ENCODE assay signal across 15 mouse cellular contexts in the genomic region with DNA sequence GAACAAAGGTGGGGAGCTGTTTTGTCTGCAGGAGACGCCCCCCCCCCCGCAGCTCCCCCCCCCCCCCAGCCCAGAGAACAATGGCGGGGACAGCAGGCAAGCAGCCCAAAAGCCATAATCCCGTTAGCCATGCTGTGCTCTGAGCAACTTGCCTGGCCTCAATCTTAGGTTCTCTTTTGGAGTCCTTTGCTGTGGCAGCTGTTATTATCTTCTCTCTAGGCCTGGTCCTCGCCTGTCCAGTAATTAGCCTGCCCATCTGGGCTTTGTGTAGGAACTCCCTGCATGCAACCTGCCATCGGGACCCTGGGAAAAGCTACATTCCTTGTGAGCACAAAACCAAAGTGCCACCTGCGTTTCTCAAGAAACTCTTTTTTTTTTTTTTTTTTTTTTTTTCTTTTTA. TPM values are rescaled to one million over a fixed set of nuclear protein-coding genes. Genes with fewer than 3 reads are reported as not detected.
DNase-seq lines count a peak whose midpoint lies in the region; ATAC-seq and TF ChIP-seq lines count a peak whose summit lies in the region.
"Had no signal": no experiment of that assay in that cellular context is flagged by ENCODE, and none has a peak within 500 bp of the region (broad histone marks: within the 10 kb centered on the region; RNA-seq: fewer than 3 reads in every experiment).

No protein-coding gene starts in this region.

- H3K4me1 ChIP-seq in hindbrain, embryonic 15.5 days (replicated peaks): peaks cover 24% of the 10 kb centered on the region
- H3K4me1 ChIP-seq in hindbrain, embryonic 14.5 days (replicated peaks; ENCODE audit: control insufficient read depth, insufficient read depth, low read length): peaks cover 10% of the 10 kb centered on the region; the same call in 1 of the 2 replicates
- peaks cover 2% of the 10 kb centered on the region; the same call in 1 of the 2 replicates for H3K4me1 ChIP-seq in embryonic facial prominence, embryonic 11.5 days (ENCODE audit: control insufficient read depth, insufficient read depth, low read length)
- peaks cover 44% of the 10 kb centered on the region for H3K4me1 ChIP-seq in midbrain, embryonic 12.5 days

- no peaks in the 10 kb centered on the region for H3K9me3 ChIP-seq in hindbrain, embryonic 15.5 days
- no peaks in the 10 kb centered on the region for H3K9me3 ChIP-seq in hindbrain, embryonic 14.5 days (ENCODE audit: control insufficient read depth, low read length)
- H3K9me3 ChIP-seq in embryonic facial prominence, embryonic 11.5 days (replicated peaks; ENCODE audit: control insufficient read depth, low read length): no peaks in the 10 kb centered on the region
- H3K9me3 ChIP-seq in midbrain, embryonic 12.5 days: no peaks in the 10 kb centered on the region
- H3K9me3 ChIP-seq: G1E had no signal

- no peak for DNase-seq in hindbrain, embryonic 14.5 days (ENCODE audit: low spot score)
- peak; percentile 84 for DNase-seq in brain, embryonic 14.5 days (ENCODE audit: low read depth)
- DNase-seq in embryonic facial prominence, embryonic 11.5 days (ENCODE audit: low spot score): peak; percentile 47
- DNase-seq in layer of hippocampus, postnatal 14 days (ENCODE audit: low spot score in 2 of 2): no peak
- no peak for DNase-seq in heart, postnatal 25 days (ENCODE audit: low spot score)
- no peak for DNase-seq in layer of hippocampus, adult 2 months (ENCODE audit: low spot score in 2 of 2)
- DNase-seq: adrenal gland, postnatal 10 days; cerebellum, adult 9-11 months; kidney, postnatal 10 days had no signal

- H3K4me2 ChIP-seq in hindbrain, embryonic 15.5 days: no peak overlapping the region
- H3K4me2 ChIP-seq in hindbrain, embryonic 14.5 days (replicated peaks): no peak overlapping the region
- H3K4me2 ChIP-seq in embryonic facial prominence, embryonic 11.5 days (ENCODE audit: low read depth, low read length): no peak overlapping the region
- H3K4me2 ChIP-seq in midbrain, embryonic 12.5 days (replicated peaks): no peak overlapping the region

- H3K4me3 ChIP-seq in hindbrain, embryonic 15.5 days: no peak overlapping the region
- no peak overlapping the region for H3K4me3 ChIP-seq in hindbrain, embryonic 14.5 days (replicated peaks; ENCODE audit: low read length)
- no peak overlapping the region for H3K4me3 ChIP-seq in embryonic facial prominence, embryonic 11.5 days (ENCODE audit: low read depth, low read length)
- no peak overlapping the region for H3K4me3 ChIP-seq in midbrain, embryonic 12.5 days
- H3K4me3 ChIP-seq in layer of hippocampus, adult 2 months: no peak overlapping the region

- peaks cover 13% of the 10 kb centered on the region; the same call in 1 of the 2 replicates for H3K27me3 ChIP-seq in hindbrain, embryonic 15.5 days
- H3K27me3 ChIP-seq in hindbrain, embryonic 14.5 days (ENCODE audit: control insufficient read depth, insufficient read depth, low read length): no peaks in the 10 kb centered on the region
- no peaks in the 10 kb centered on the region; the same call in 1 of the 2 replicates for H3K27me3 ChIP-seq in embryonic facial prominence, embryonic 11.5 days (ENCODE audit: control insufficient read depth, insufficient read depth, low read length)
- H3K27me3 ChIP-seq in midbrain, embryonic 12.5 days: peaks cover 60% of the 10 kb centered on the region

- 1% methylated on average over 6 of the region's 7 CpGs for WGBS in hindbrain, embryonic 15.5 days
- 5% methylated on average over 7 of the region's 7 CpGs for WGBS in hindbrain, embryonic 14.5 days
- WGBS in embryonic facial prominence, embryonic 11.5 days: 6% methylated on average over 5 of the region's 7 CpGs
- 4% methylated on average over 6 of the region's 7 CpGs for WGBS in midbrain, embryonic 12.5 days

- no peaks in the 10 kb centered on the region for H3K36me3 ChIP-seq in hindbrain, embryonic 15.5 days
- H3K36me3 ChIP-seq in hindbrain, embryonic 14.5 days (replicated peaks; ENCODE audit: control insufficient read depth, insufficient read depth): no peaks in the 10 kb centered on the region
- no peaks in the 10 kb centered on the region for H3K36me3 ChIP-seq in embryonic facial prominence, embryonic 11.5 days (replicated peaks; ENCODE audit: control insufficient read depth, insufficient read depth, low read depth, low read length)
- H3K36me3 ChIP-seq in midbrain, embryonic 12.5 days: no peaks in the 10 kb centered on the region
- H3K36me3 ChIP-seq: G1E had no signal

- TF ChIP-seq POLR2A in brain, embryonic 14.5 days (IDR thresholded peaks at IDR 0.05; ENCODE audit: borderline replicate concordance, extremely low read depth, insufficient read depth, insufficient read length, poor library complexity, severe bottlenecking): no peak

- intact Hi-C loops in heart, postnatal 25 days (cut with DNase I): no loop called here

- no peak overlapping the region for H3K9ac ChIP-seq in hindbrain, embryonic 15.5 days
- no peak overlapping the region for H3K9ac ChIP-seq in hindbrain, embryonic 14.5 days
- H3K9ac ChIP-seq in embryonic facial prominence, embryonic 11.5 days (replicated peaks; ENCODE audit: low read length): no peak overlapping the region
- no peak overlapping the region for H3K9ac ChIP-seq in midbrain, embryonic 12.5 days (replicated peaks)

- ATAC-seq in hindbrain, embryonic 15.5 days (ENCODE audit: low FRiP score, low read depth): 0 out of 2 replicates have a peak, but pooled peaks have one; percentile 34
- ATAC-seq in hindbrain, embryonic 14.5 days (ENCODE audit: low FRiP score): no peak
- ATAC-seq in embryonic facial prominence, embryonic 11.5 days (replicated peaks; ENCODE audit: insufficient number of reproducible peaks, low FRiP score, low TSS enrichment, low read depth): no peak
- peak; percentile 80 for ATAC-seq in midbrain, embryonic 12.5 days (ENCODE audit: low FRiP score, low read depth)

- no peak overlapping the region for H3K27ac ChIP-seq in hindbrain, embryonic 15.5 days (replicated peaks)
- no peak overlapping the region for H3K27ac ChIP-seq in hindbrain, embryonic 14.5 days
- H3K27ac ChIP-seq in embryonic facial prominence, embryonic 11.5 days (replicated peaks; ENCODE audit: low read depth, low read length): no peak overlapping the region
- H3K27ac ChIP-seq in midbrain, embryonic 12.5 days (replicated peaks): peak overlapping the region; percentile 65
- no peak overlapping the region for H3K27ac ChIP-seq in layer of hippocampus, adult 2 months

- no peak for TF ChIP-seq CTCF in brain, embryonic 14.5 days (IDR thresholded peaks at IDR 0.05; ENCODE audit: borderline replicate concordance, extremely low read depth, insufficient read depth, insufficient read length)
- TF ChIP-seq CTCF in layer of hippocampus, adult 2 months (conservative IDR thresholded peaks at IDR 0.05): no peak

RNA-seq across cellular contexts. Expression of a gene that starts 29.1 kb away (rescaled TPM):
- polyA plus RNA-seq in hindbrain, embryonic 15.5 days (2015; fragmentation: Nextera tagmentation; extraction: Ambion mirVana): 8.1 and 9.6 TPM in 2 replicates
- 7.2 and 11.0 TPM in 2 replicates for polyA plus RNA-seq in hindbrain, embryonic 14.5 days (2014; fragmentation: Nextera tagmentation; extraction: Ambion mirVana)
- 16.7 and 27.1 TPM in 2 replicates for polyA plus RNA-seq in brain, embryonic 14.5 days (2012; rRNA removed)
- 2.6 and 3.0 TPM in 2 replicates for polyA plus RNA-seq in embryonic facial prominence, embryonic 11.5 days (2014; fragmentation: Nextera tagmentation; extraction: Ambion mirVana)
- polyA plus RNA-seq in midbrain, embryonic 12.5 days (2016; fragmentation: Nextera tagmentation; extraction: Ambion mirVana): 3.4 and 3.7 TPM in 2 replicates
- total RNA-seq in layer of hippocampus, postnatal 14 days (2021): 10 to 100 TPM; 77.5 to 92.8 TPM
- total RNA-seq in heart, postnatal 25 days (2021): 10 to 100 TPM; 36.4 to 44.5 TPM
- total RNA-seq in layer of hippocampus, adult 2 months (2021): 10 to 100 TPM; 81.8 to 85.3 TPM

RNA-seq across cellular contexts. Expression of a gene that starts 29.3 kb away (rescaled TPM):
- polyA plus RNA-seq in hindbrain, embryonic 15.5 days (2015; fragmentation: Nextera tagmentation; extraction: Ambion mirVana): 0.34 and 0.56 TPM in 2 replicates
- 0.20 and 0.29 TPM in 2 replicates for polyA plus RNA-seq in hindbrain, embryonic 14.5 days (2014; fragmentation: Nextera tagmentation; extraction: Ambion mirVana)
- 0.32 and 0.60 TPM in 2 replicates for polyA plus RNA-seq in brain, embryonic 14.5 days (2012; rRNA removed)
- 0.08 and 0.32 TPM in 2 replicates for polyA plus RNA-seq in embryonic facial prominence, embryonic 11.5 days (2014; fragmentation: Nextera tagmentation; extraction: Ambion mirVana)
- 1.2 and 1.7 TPM in 2 replicates for polyA plus RNA-seq in midbrain, embryonic 12.5 days (2016; fragmentation: Nextera tagmentation; extraction: Ambion mirVana)
- total RNA-seq in layer of hippocampus, postnatal 14 days (2021): 1 to 10 TPM; 1.7 to 1.8 TPM
- total RNA-seq in heart, postnatal 25 days (2021): not detected
- total RNA-seq in layer of hippocampus, adult 2 months (2021): 1 to 10 TPM; 1.4 to 2.2 TPM
- total RNA-seq: megakaryocyte-erythroid progenitor cell, adult 5-6 weeks had no signal
- polyA plus RNA-seq: G1E; liver, embryonic 16.5 days had no signal

RNA-seq across cellular contexts. Expression of a gene that starts 49.5 kb away (rescaled TPM):
- polyA plus RNA-seq in hindbrain, embryonic 15.5 days (2015; fragmentation: Nextera tagmentation; extraction: Ambion mirVana): 1.1 and 1.8 TPM in 2 replicates
- 1.0 and 1.1 TPM in 2 replicates for polyA plus RNA-seq in hindbrain, embryonic 14.5 days (2014; fragmentation: Nextera tagmentation; extraction: Ambion mirVana)
- 1.6 TPM in 2 replicates for polyA plus RNA-seq in brain, embryonic 14.5 days (2012; rRNA removed)
- polyA plus RNA-seq in embryonic facial prominence, embryonic 11.5 days (2014; fragmentation: Nextera tagmentation; extraction: Ambion mirVana): 10.1 and 13.0 TPM in 2 replicates
- polyA plus RNA-seq in midbrain, embryonic 12.5 days (2016; fragmentation: Nextera tagmentation; extraction: Ambion mirVana): 4.0 and 6.7 TPM in 2 replicates
- total RNA-seq in layer of hippocampus, postnatal 14 days (2021): under 1 TPM; 0.41 to 0.43 TPM
- under 1 TPM in 1 of 2 experiments, not detected in 1; 0.11 TPM for total RNA-seq in heart, postnatal 25 days (2021)
- under 1 TPM; 0.56 to 0.97 TPM for total RNA-seq in layer of hippocampus, adult 2 months (2021)
- total RNA-seq: G1E; megakaryocyte-erythroid progenitor cell, adult 5-6 weeks had no signal
- polyA plus RNA-seq: G1E; gonadal fat pad, adult 2 months had no signal

Comparison
In these comparisons a context has a peak if more than half of its experiments do, and no peak if none do; other contexts are left out.
1. ATAC-seq: peak in hindbrain, embryonic 15.5 days (single experiment) and midbrain, embryonic 12.5 days (single experiment); none in hindbrain, embryonic 14.5 days (single experiment) and embryonic facial prominence, embryonic 11.5 days (single experiment).
2. DNase-seq: peak in brain, embryonic 14.5 days (single experiment) and embryonic facial prominence, embryonic 11.5 days (single experiment); none in hindbrain, embryonic 14.5 days (single experiment), layer of hippocampus, postnatal 14 days (0 of 2), heart, postnatal 25 days (single experiment) and layer of hippocampus, adult 2 months (0 of 2).